ENCODE assay signal across 14 mouse cellular contexts in the genomic region with DNA sequence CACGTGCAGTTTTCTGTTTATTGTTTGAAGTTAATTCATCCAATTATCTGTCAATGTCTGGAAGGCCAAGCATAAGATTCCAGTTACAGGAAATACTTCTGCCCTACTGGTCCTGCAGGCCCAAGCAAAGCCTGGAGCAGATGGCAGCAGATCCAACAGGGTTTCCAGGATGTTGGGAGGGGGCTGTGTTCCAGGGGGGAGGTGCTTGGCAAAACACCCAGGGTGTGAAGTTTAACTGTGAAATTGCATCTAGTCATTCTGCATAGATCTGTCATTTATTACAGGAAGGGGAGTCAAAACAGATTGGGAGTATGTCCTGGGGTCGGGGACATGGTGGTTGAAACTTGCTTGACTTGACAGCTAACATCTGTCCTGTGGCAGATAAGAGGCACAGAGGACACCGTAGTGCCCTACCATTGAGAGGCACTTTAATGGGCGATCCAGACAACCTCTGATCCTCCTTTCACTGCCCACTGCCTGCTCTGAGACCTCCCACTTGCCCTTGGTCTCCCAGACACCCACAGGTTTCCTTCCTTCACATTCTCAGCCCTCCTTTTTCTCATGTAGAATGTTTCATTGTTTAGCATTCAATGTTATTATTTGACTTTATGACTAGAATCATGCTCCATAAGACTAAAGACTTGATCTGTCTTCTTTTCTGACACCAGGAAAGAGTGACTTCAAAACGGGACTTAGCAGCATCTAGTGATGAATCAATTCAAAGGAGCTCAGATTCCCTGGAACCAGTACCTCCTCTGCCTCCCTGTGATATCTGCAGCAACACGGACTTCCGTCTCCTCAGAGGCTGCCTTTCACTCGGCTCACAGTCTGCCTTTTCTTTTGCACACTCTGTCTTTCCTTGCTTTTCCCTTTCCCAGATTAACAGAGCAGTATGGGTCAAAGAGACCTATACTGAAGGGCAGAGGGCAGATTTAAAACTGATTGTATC. TPM values are rescaled to one million over a fixed set of nuclear protein-coding genes. Genes with fewer than 3 reads are reported as not detected.
DNase-seq lines count a peak whose midpoint lies in the region; ATAC-seq lines count a peak whose summit lies in the region.
"Had no signal": no experiment of that assay in that cellular context is flagged by ENCODE, and none has a peak within 500 bp of the region (broad histone marks: within the 10 kb centered on the region; RNA-seq: fewer than 3 reads in every experiment).

No protein-coding gene starts in this region.

- peak; percentile 13 for DNase-seq in adrenal gland, adult 2 months
- no peak for DNase-seq in adrenal gland, adult 18-20 months (ENCODE audit: low spot score in 2 of 2)
- DNase-seq in lung, postnatal 10 days: peak; percentile 31
- no peak for DNase-seq in lung, postnatal 36 days
- DNase-seq in left cerebral cortex, postnatal 25 days (ENCODE audit: low spot score in 2 of 2): no peak
- DNase-seq: adrenal gland, postnatal 25 days; cerebellum, adult 9-10 months; gastrocnemius, postnatal 36 days had no signal

- peak; percentile 83 for ATAC-seq in hindbrain, embryonic 16.5 days
- ATAC-seq in hindbrain, embryonic 12.5 days (ENCODE audit: low FRiP score): no peak
- 0 out of 2 replicates have a peak, but pooled peaks have one; percentile 27 for ATAC-seq in liver, embryonic 16.5 days (ENCODE audit: low read depth)

- H3K27ac ChIP-seq in hindbrain, embryonic 16.5 days (ENCODE audit: low read depth, low read length): no peak overlapping the region
- no peak overlapping the region for H3K27ac ChIP-seq in hindbrain, embryonic 12.5 days
- no peak overlapping the region for H3K27ac ChIP-seq in liver, embryonic 16.5 days (ENCODE audit: low read length)
- H3K27ac ChIP-seq: layer of hippocampus, adult 2 months; limb, embryonic 15.5 days had no signal

- WGBS in hindbrain, embryonic 16.5 days: 51% methylated on average over 8 of the region's 8 CpGs
- WGBS in hindbrain, embryonic 12.5 days: 63% methylated on average over 8 of the region's 8 CpGs
- 39% methylated on average over 8 of the region's 8 CpGs for WGBS in liver, embryonic 16.5 days (ENCODE audit: insufficient replicate concordance)

- no peak overlapping the region for H3K9ac ChIP-seq in hindbrain, embryonic 16.5 days (ENCODE audit: low read depth, low read length)
- H3K9ac ChIP-seq in hindbrain, embryonic 12.5 days: no peak overlapping the region
- no peak overlapping the region for H3K9ac ChIP-seq in liver, embryonic 16.5 days (ENCODE audit: low read depth, low read length)
- H3K9ac ChIP-seq: limb, embryonic 15.5 days had no signal

- H3K4me2 ChIP-seq in hindbrain, embryonic 16.5 days (ENCODE audit: low read length): no peak overlapping the region
- no peak overlapping the region for H3K4me2 ChIP-seq in hindbrain, embryonic 12.5 days (replicated peaks)
- H3K4me2 ChIP-seq in liver, embryonic 16.5 days (ENCODE audit: low read depth, low read length): no peak overlapping the region
- H3K4me2 ChIP-seq: limb, embryonic 15.5 days had no signal

- H3K9me3 ChIP-seq in hindbrain, embryonic 16.5 days (ENCODE audit: control insufficient read depth, low read length): no peaks in the 10 kb centered on the region
- no peaks in the 10 kb centered on the region for H3K9me3 ChIP-seq in hindbrain, embryonic 12.5 days (replicated peaks)
- H3K9me3 ChIP-seq in liver, embryonic 16.5 days (replicated peaks; ENCODE audit: control insufficient read depth, low read length): no peaks in the 10 kb centered on the region
- H3K9me3 ChIP-seq: G1E; limb, embryonic 15.5 days had no signal

- H3K4me3 ChIP-seq in hindbrain, embryonic 16.5 days (ENCODE audit: low read length): no peak overlapping the region
- H3K4me3 ChIP-seq in hindbrain, embryonic 12.5 days: no peak overlapping the region
- no peak overlapping the region for H3K4me3 ChIP-seq in liver, embryonic 16.5 days (ENCODE audit: low read depth, low read length)
- H3K4me3 ChIP-seq: layer of hippocampus, adult 2 months; limb, embryonic 15.5 days had no signal

- intact Hi-C loops in left cerebral cortex, postnatal 25 days (cut with DNase I): no loop called here

- no peaks in the 10 kb centered on the region; the same call in 1 of the 2 replicates for H3K4me1 ChIP-seq in hindbrain, embryonic 16.5 days (ENCODE audit: control insufficient read depth, insufficient read depth, low read depth, low read length)
- no peaks in the 10 kb centered on the region for H3K4me1 ChIP-seq in hindbrain, embryonic 12.5 days
- H3K4me1 ChIP-seq in liver, embryonic 16.5 days (ENCODE audit: control insufficient read depth, low read depth, low read length): no peaks in the 10 kb centered on the region

- no peaks in the 10 kb centered on the region for H3K27me3 ChIP-seq in hindbrain, embryonic 16.5 days (replicated peaks; ENCODE audit: control insufficient read depth, insufficient read depth, low read length)
- no peaks in the 10 kb centered on the region for H3K27me3 ChIP-seq in hindbrain, embryonic 12.5 days
- H3K27me3 ChIP-seq in liver, embryonic 16.5 days (ENCODE audit: control insufficient read depth, insufficient read depth, low read depth, low read length): no peaks in the 10 kb centered on the region
- H3K27me3 ChIP-seq: limb, embryonic 15.5 days had no signal

- H3K36me3 ChIP-seq in hindbrain, embryonic 16.5 days (ENCODE audit: control insufficient read depth, insufficient read depth, low read length): no peaks in the 10 kb centered on the region
- no peaks in the 10 kb centered on the region for H3K36me3 ChIP-seq in hindbrain, embryonic 12.5 days
- no peaks in the 10 kb centered on the region for H3K36me3 ChIP-seq in liver, embryonic 16.5 days (ENCODE audit: control insufficient read depth, insufficient read depth)
- H3K36me3 ChIP-seq: G1E; limb, embryonic 15.5 days had no signal

RNA-seq across cellular contexts. Expression of gene Bcl2, which starts 47.7 kb away (rescaled TPM):
- 1 to 10 TPM; 3.7 to 6.4 TPM for total RNA-seq in adrenal gland, adult 2 months (2021)
- 1.2 and 1.7 TPM in 2 replicates for polyA plus RNA-seq in adrenal gland, adult 2 months (2012; rRNA removed)
- 1 to 10 TPM; 5.1 to 6.7 TPM for total RNA-seq in adrenal gland, adult 18-20 months (2021)
- 16.4 and 17.5 TPM in 2 replicates for polyA plus RNA-seq in hindbrain, embryonic 16.5 days (2015; fragmentation: Nextera tagmentation; extraction: Ambion mirVana)
- polyA plus RNA-seq in hindbrain, embryonic 12.5 days (2016; fragmentation: Nextera tagmentation; extraction: Ambion mirVana): 12.7 and 15.5 TPM in 2 replicates
- polyA plus RNA-seq in liver, embryonic 16.5 days (2015; fragmentation: Nextera tagmentation; extraction: Ambion mirVana): 0.77 and 0.97 TPM in 2 replicates
- 10 to 100 TPM; 15.5 to 16.1 TPM for total RNA-seq in left cerebral cortex, postnatal 25 days (2021)

Comparison
In these comparisons a context has a peak if more than half of its experiments do, and no peak if none do; other contexts are left out.
1. DNase-seq: peak in adrenal gland, adult 2 months (single experiment) and lung, postnatal 10 days (single experiment); none in adrenal gland, adult 18-20 months (0 of 2), lung, postnatal 36 days (single experiment) and left cerebral cortex, postnatal 25 days (0 of 2).